Mouse (Mus musculus) forebrain, embryonic 13.5 days (tissue): ENCODE results near the gene Slc26a8. TPM values are rescaled to one million over a fixed set of nuclear protein-coding genes. Genes with fewer than 3 reads are reported as not detected.

Source experiments
- ATAC-seq: fragments of 200-750 bp; cut with Nextera tagmentation; 2 replicates; pipeline ENCODE4 v1.8.0; 2017
- H3K27ac ChIP-seq: fragments of 300-500 bp; sonication (generic); 2 replicates; pipeline ENCODE4 v1.5.1; 2015; ENCODE audit warnings: inconsistent platforms, mild to moderate bottlenecking, moderate library complexity
- H3K27me3 ChIP-seq: fragments of 300-500 bp; sonication (generic); 2 replicates; pipeline ENCODE4 v1.6.1; 2015; ENCODE audit warnings: mild to moderate bottlenecking, inconsistent platforms
- H3K36me3 ChIP-seq: fragments of 300-500 bp; sonication (generic); 2 replicates; pipeline ENCODE4 v1.6.1; 2015; ENCODE audit warnings: mild to moderate bottlenecking, inconsistent platforms; ENCODE audit not compliant: poor library complexity, severe bottlenecking
- H3K4me1 ChIP-seq: fragments of 300-500 bp; sonication (generic); 2 replicates; pipeline ENCODE4 v1.6.1; 2015; ENCODE audit warnings: inconsistent platforms
- H3K4me2 ChIP-seq: fragments of 300-500 bp; sonication (generic); 2 replicates; pipeline ENCODE4 v1.6.1; 2015; ENCODE audit warnings: inconsistent platforms, mild to moderate bottlenecking, moderate library complexity
- H3K4me3 ChIP-seq: fragments of 300-500 bp; sonication (generic); 2 replicates; pipeline ENCODE4 v1.5.1; 2015; ENCODE audit warnings: mild to moderate bottlenecking, inconsistent platforms
- H3K9ac ChIP-seq: fragments of 300-500 bp; sonication (generic); 2 replicates; pipeline ENCODE4 v1.6.1; 2015; ENCODE audit warnings: mild to moderate bottlenecking, inconsistent platforms
- H3K9me3 ChIP-seq: fragments of 300-500 bp; sonication (generic); replicated peaks from 2 replicates; pipeline ENCODE4 v1.6.1; 2016; ENCODE audit warnings: inconsistent platforms
- WGBS: fragments of 180-500 bp; shearing (Covaris S2); methylation state at CpG from one replicate; pipeline ENCODE4 v1.1.7; 2015; 5-methylcytosine and 5-hydroxymethylcytosine counted together
- polyA plus RNA-seq: library from polyadenylated mRNA; unstranded; fragments of >200 nt; fragmentation: Nextera tagmentation; extraction: Ambion mirVana; gene quantifications from 2 replicates; pipeline ENCODE4 v1.2.1, GENCODE M21; 2015

Gene Slc26a8
- polyA plus RNA-seq, 1 experiment from 2014 or later: 0.99 TPM

- H3K4me3 ChIP-seq: no peak overlapping the region
- H3K27ac ChIP-seq: no peak overlapping the region
- H3K36me3 ChIP-seq: no peaks in the 10 kb centered on the region
- no peak for ATAC-seq
- no peak overlapping the region for H3K4me2 ChIP-seq
- H3K27me3 ChIP-seq: no peaks in the 10 kb centered on the region
- H3K9me3 ChIP-seq: no peaks in the 10 kb centered on the region
- no peaks in the 10 kb centered on the region for H3K4me1 ChIP-seq
- WGBS: 69% methylated on average over 3 of the region's 3 CpGs
- no peak overlapping the region for H3K9ac ChIP-seq
These were observed 60.9 kb downstream of the Slc26a8 start for GRCm38 (mm10) chr17:28629125-28629524.

GRCm38 (mm10) chr17:28628248-28629124 lies 61.5 kb downstream of the Slc26a8 start:
- Histone ChIP-seq H3K4me2 (no peak overlapping the region), H3K36me3 (no peaks in the 10 kb centered on the region), H3K9me3 (no peaks in the 10 kb centered on the region), H3K4me3 (no peak overlapping the region), H3K9ac (no peak overlapping the region), H3K27ac (no peak overlapping the region), H3K4me1 (no peaks in the 10 kb centered on the region), H3K27me3 (no peaks in the 10 kb centered on the region)
- 75% methylated on average over 10 of the region's 10 CpGs for WGBS
- ATAC-seq: no peak

- no peak overlapping the region for H3K9ac ChIP-seq
- H3K27me3 ChIP-seq: no peaks in the 10 kb centered on the region
- H3K4me2 ChIP-seq: no peak overlapping the region
- 78% methylated on average over 2 of the region's 2 CpGs for WGBS
- H3K36me3 ChIP-seq: no peaks in the 10 kb centered on the region
- H3K4me3 ChIP-seq: no peak overlapping the region
- no peak for ATAC-seq
- no peak overlapping the region for H3K27ac ChIP-seq
- H3K9me3 ChIP-seq: no peaks in the 10 kb centered on the region
- peaks cover 3% of the 10 kb centered on the region; the same call in 1 of the 2 replicates for H3K4me1 ChIP-seq
These were observed 63.1 kb downstream of the Slc26a8 start for GRCm38 (mm10) chr17:28626937-28627336.

GRCm38 (mm10) chr17:28625327-28625726 lies 64.7 kb downstream of the Slc26a8 start:
- H3K9me3 ChIP-seq: no peaks in the 10 kb centered on the region
- H3K36me3 ChIP-seq: peaks cover 1% of the 10 kb centered on the region
- no peak overlapping the region for H3K9ac ChIP-seq
- peaks cover 15% of the 10 kb centered on the region for H3K4me1 ChIP-seq
- no peaks in the 10 kb centered on the region for H3K27me3 ChIP-seq
- no peak overlapping the region for H3K27ac ChIP-seq
- H3K4me2 ChIP-seq: no peak overlapping the region
- 93% methylated on average over 15 of the region's 15 CpGs for WGBS
- H3K4me3 ChIP-seq: no peak overlapping the region
- ATAC-seq: no peak

- Histone ChIP-seq H3K36me3 (peaks cover 6% of the 10 kb centered on the region), H3K27ac (no peak overlapping the region), H3K4me2 (no peak overlapping the region), H3K27me3 (no peaks in the 10 kb centered on the region), H3K9ac (no peak overlapping the region), H3K4me1 (peaks cover 19% of the 10 kb centered on the region), H3K9me3 (no peaks in the 10 kb centered on the region), H3K4me3 (no peak overlapping the region)
- 86% methylated on average over 2 of the region's 2 CpGs for WGBS
- ATAC-seq: no peak
These were observed 65.2 kb downstream of the Slc26a8 start for GRCm38 (mm10) chr17:28624841-28625240.

GRCm38 (mm10) chr17:28622300-28622759 lies 67.7 kb downstream of the Slc26a8 start, which contains the start of gene Srpk1:
Srpk1 (minus strand) TSS chr17:28622709.
- Histone ChIP-seq H3K27ac (peak within 1 kb of the TSS; percentile 88), H3K4me1 (peaks cover 43% of the 10 kb centered on the region), H3K4me3 (peak within 1 kb of the TSS; percentile 99), H3K9ac (peak within 1 kb of the TSS; percentile 98), H3K36me3 (peaks cover 21% of the 10 kb centered on the region), H3K9me3 (no peaks in the 10 kb centered on the region), H3K4me2 (peak within 1 kb of the TSS; percentile 93), H3K27me3 (no peaks in the 10 kb centered on the region)
- under 1% methylated on average over 42 of the region's 53 CpGs for WGBS
- ATAC-seq: peak; percentile 96

GRCm38 (mm10) chr17:28621381-28622299 lies 68.4 kb downstream of the Slc26a8 start:
- WGBS: under 1% methylated on average over 63 of the region's 78 CpGs
- no peaks in the 10 kb centered on the region for H3K27me3 ChIP-seq
- H3K9ac ChIP-seq: peak overlapping the region; percentile 98
- no peaks in the 10 kb centered on the region for H3K9me3 ChIP-seq
- peak overlapping the region; percentile 99 for H3K4me3 ChIP-seq
- peaks cover 21% of the 10 kb centered on the region for H3K36me3 ChIP-seq
- peak; percentile 77 for ATAC-seq
- peak overlapping the region; percentile 88 for H3K27ac ChIP-seq
- H3K4me1 ChIP-seq: peaks cover 43% of the 10 kb centered on the region
- H3K4me2 ChIP-seq: peak overlapping the region; percentile 93

GRCm38 (mm10) chr17:28618775-28619174 lies 71.3 kb downstream of the Slc26a8 start:
- no peak overlapping the region for H3K4me2 ChIP-seq
- no peaks in the 10 kb centered on the region for H3K27me3 ChIP-seq
- H3K27ac ChIP-seq: no peak overlapping the region
- no peak overlapping the region for H3K9ac ChIP-seq
- 100% methylated on average over 1 of the region's 1 CpGs for WGBS
- ATAC-seq: no peak
- peaks cover 43% of the 10 kb centered on the region for H3K36me3 ChIP-seq
- no peak overlapping the region for H3K4me3 ChIP-seq
- H3K4me1 ChIP-seq: peaks cover 43% of the 10 kb centered on the region
- no peaks in the 10 kb centered on the region for H3K9me3 ChIP-seq

- Histone ChIP-seq H3K4me3 (no peak overlapping the region), H3K9me3 (no peaks in the 10 kb centered on the region), H3K9ac (no peak overlapping the region), H3K36me3 (peaks cover 45% of the 10 kb centered on the region), H3K27me3 (no peaks in the 10 kb centered on the region), H3K4me1 (peaks cover 43% of the 10 kb centered on the region), H3K27ac (no peak overlapping the region), H3K4me2 (no peak overlapping the region)
- 89% methylated on average over 7 of the region's 7 CpGs for WGBS
- no peak for ATAC-seq
These were observed 71.9 kb downstream of the Slc26a8 start for GRCm38 (mm10) chr17:28618124-28618523.

GRCm38 (mm10) chr17:28617636-28618035 lies 72.4 kb downstream of the Slc26a8 start:
- Histone ChIP-seq H3K4me1 (peaks cover 41% of the 10 kb centered on the region), H3K36me3 (peaks cover 45% of the 10 kb centered on the region), H3K4me3 (no peak overlapping the region), H3K4me2 (no peak overlapping the region), H3K9ac (no peak overlapping the region), H3K9me3 (no peaks in the 10 kb centered on the region), H3K27me3 (no peaks in the 10 kb centered on the region), H3K27ac (no peak overlapping the region; the same call in 1 of the 2 replicates)
- 91% methylated on average over 10 of the region's 10 CpGs for WGBS
- ATAC-seq: no peak

- H3K4me1 ChIP-seq: peaks cover 28% of the 10 kb centered on the region
These were observed 74.7 kb downstream of the Slc26a8 start for GRCm38 (mm10) chr17:28615332-28615731.

GRCm38 (mm10) chr17:28613096-28613495 lies 76.9 kb downstream of the Slc26a8 start:
- peaks cover 6% of the 10 kb centered on the region; the same call in 1 of the 2 replicates for H3K4me1 ChIP-seq
- H3K27ac ChIP-seq: no peak overlapping the region
- no peak overlapping the region for H3K4me3 ChIP-seq
- no peaks in the 10 kb centered on the region for H3K27me3 ChIP-seq
- no peak overlapping the region for H3K4me2 ChIP-seq
- no peak for ATAC-seq
- WGBS: 90% methylated on average over 6 of the region's 6 CpGs
- no peaks in the 10 kb centered on the region for H3K9me3 ChIP-seq
- no peak overlapping the region for H3K9ac ChIP-seq
- H3K36me3 ChIP-seq: peaks cover 34% of the 10 kb centered on the region

More at GRCm38 (mm10) chr17:28615332-28615731, 74.7 kb downstream of the Slc26a8 start:
- ATAC-seq: no peak
- peaks cover 44% of the 10 kb centered on the region for H3K36me3 ChIP-seq
- WGBS: 98% methylated on average over 4 of the region's 4 CpGs
- H3K9me3 ChIP-seq: no peaks in the 10 kb centered on the region
- H3K4me2 ChIP-seq: no peak overlapping the region
- H3K27me3 ChIP-seq: no peaks in the 10 kb centered on the region
- H3K27ac ChIP-seq: no peak overlapping the region
- H3K4me3 ChIP-seq: no peak overlapping the region
- no peak overlapping the region for H3K9ac ChIP-seq
